Mouse (Mus musculus): ENCODE results near the gene BC055324. TPM values are rescaled to one million over a fixed set of nuclear protein-coding genes. Genes with fewer than 3 reads are reported as not detected.

The BC055324 gene
- total and polyA plus RNA-seq, 2 experiments, result 0.10 to 0.37 TPM

- peaks cover 18% of the 10 kb centered on the region for H3K79me2 ChIP-seq (ENCODE audit: control insufficient read depth, insufficient read depth, low read length)
- peaks cover 21% of the 10 kb centered on the region for H3K36me3 ChIP-seq (ENCODE audit: control insufficient read depth, insufficient read depth, low read length)
- H3K4me3 ChIP-seq (ENCODE audit: insufficient read depth, low read depth, low read length), result peak overlapping the region; percentile 99
- DNase-seq (ENCODE audit: extremely low read depth, low read depth, low spot score), result peak; percentile 61
- TF ChIP-seq CTCF (IDR thresholded peaks at IDR 0.05; ENCODE audit: low read depth, low read length), result no peak
- no peak for TF ChIP-seq POLR2A (IDR thresholded peaks at IDR 0.05; ENCODE audit: extremely low read depth, insufficient read depth, low read length)
- H3K27ac ChIP-seq (replicated peaks; ENCODE audit: insufficient read depth, low read depth, low read length), result peak overlapping the region; percentile 96
- H3K4me1 ChIP-seq (ENCODE audit: control insufficient read depth, insufficient read depth, low read length), result peaks cover 8% of the 10 kb centered on the region
- no peaks in the 10 kb centered on the region for H3K27me3 ChIP-seq (ENCODE audit: control insufficient read depth, insufficient read depth, low read length)
- WGBS, result under 1% methylated on average over 12 of the region's 12 CpGs
- peak overlapping the region; percentile 96 for H3K9ac ChIP-seq (ENCODE audit: low read depth, low read length)
Measured at GRCm38 (mm10) chr1:163930458-163930794, 64.2 kb downstream of the BC055324 start.

- peak; percentile 77 for DNase-seq (ENCODE audit: extremely low read depth, low read depth, low spot score)
- Histone ChIP-seq H3K27ac (replicated peaks; ENCODE audit: insufficient read depth, low read depth, low read length) (peak overlapping the region; percentile 96), H3K9ac (ENCODE audit: low read depth, low read length) (peak overlapping the region; percentile 96), H3K27me3 (ENCODE audit: control insufficient read depth, insufficient read depth, low read length) (no peaks in the 10 kb centered on the region), H3K36me3 (ENCODE audit: control insufficient read depth, insufficient read depth, low read length) (peaks cover 16% of the 10 kb centered on the region), H3K4me1 (ENCODE audit: control insufficient read depth, insufficient read depth, low read length) (peaks cover 8% of the 10 kb centered on the region), H3K79me2 (ENCODE audit: control insufficient read depth, insufficient read depth, low read length) (peaks cover 18% of the 10 kb centered on the region), H3K4me3 (ENCODE audit: insufficient read depth, low read depth, low read length) (peak overlapping the region; percentile 99)
- TF ChIP-seq CTCF (IDR thresholded peaks at IDR 0.05; ENCODE audit: low read depth, low read length), result no peak
- 0 out of 2 replicates have a peak, but pooled peaks have one; percentile 33 for TF ChIP-seq POLR2A (IDR thresholded peaks at IDR 0.05; ENCODE audit: extremely low read depth, insufficient read depth, low read length)
- under 1% methylated on average over 77 of the region's 77 CpGs for WGBS
Measured at GRCm38 (mm10) chr1:163929636-163930457, 64.7 kb downstream of the BC055324 start.

- Histone ChIP-seq H3K36me3 (ENCODE audit: control insufficient read depth, insufficient read depth, low read length) (peaks cover 7% of the 10 kb centered on the region; the same call in 1 of the 2 replicates), H3K9ac (ENCODE audit: low read depth, low read length) (peak within 1 kb of the TSS; percentile 96), H3K79me2 (ENCODE audit: control insufficient read depth, insufficient read depth, low read length) (peaks cover 18% of the 10 kb centered on the region), H3K27me3 (ENCODE audit: control insufficient read depth, insufficient read depth, low read length) (no peaks in the 10 kb centered on the region), H3K27ac (replicated peaks; ENCODE audit: insufficient read depth, low read depth, low read length) (peak within 1 kb of the TSS; percentile 96), H3K4me1 (ENCODE audit: control insufficient read depth, insufficient read depth, low read length) (peaks cover 8% of the 10 kb centered on the region), H3K4me3 (ENCODE audit: insufficient read depth, low read depth, low read length) (peak within 1 kb of the TSS; percentile 99)
- no peak for DNase-seq (ENCODE audit: extremely low read depth, low read depth, low spot score)
- 74% methylated on average over 7 of the region's 7 CpGs for WGBS
- TF ChIP-seq CTCF (IDR thresholded peaks at IDR 0.05; ENCODE audit: low read depth, low read length) (no peak), POLR2A (IDR thresholded peaks at IDR 0.05; ENCODE audit: extremely low read depth, insufficient read depth, low read length) (no peak)
Measured at GRCm38 (mm10) chr1:163928846-163929245, 65.8 kb downstream of the BC055324 start, which contains the start of gene Scyl3. Scyl3 (plus strand) TSS chr1:163929100.

GRCm38 (mm10) chr1:163924093-163924492 lies 70.5 kb downstream of the BC055324 start:
- DNase-seq (ENCODE audit: extremely low read depth, low read depth, low spot score), result no peak
- no peak overlapping the region for H3K27ac ChIP-seq (replicated peaks; ENCODE audit: insufficient read depth, low read depth, low read length)
- H3K27me3 ChIP-seq (ENCODE audit: control insufficient read depth, insufficient read depth, low read length), result no peaks in the 10 kb centered on the region
- no peak overlapping the region for H3K9ac ChIP-seq (ENCODE audit: low read depth, low read length)
- TF ChIP-seq CTCF (IDR thresholded peaks at IDR 0.05; ENCODE audit: low read depth, low read length) (no peak), POLR2A (IDR thresholded peaks at IDR 0.05; ENCODE audit: extremely low read depth, insufficient read depth, low read length) (no peak)
- H3K4me3 ChIP-seq (ENCODE audit: insufficient read depth, low read depth, low read length), result no peak overlapping the region
- 83% methylated on average over 8 of the region's 8 CpGs for WGBS
- H3K79me2 ChIP-seq (ENCODE audit: control insufficient read depth, insufficient read depth, low read length), result no peaks in the 10 kb centered on the region
- no peaks in the 10 kb centered on the region; the same call in 1 of the 2 replicates for H3K4me1 ChIP-seq (ENCODE audit: control insufficient read depth, insufficient read depth, low read length)
- H3K36me3 ChIP-seq (ENCODE audit: control insufficient read depth, insufficient read depth, low read length), result no peaks in the 10 kb centered on the region

- Histone ChIP-seq H3K4me3 (ENCODE audit: insufficient read depth, low read depth, low read length) (no peak overlapping the region), H3K79me2 (ENCODE audit: control insufficient read depth, insufficient read depth, low read length) (no peaks in the 10 kb centered on the region), H3K4me1 (ENCODE audit: control insufficient read depth, insufficient read depth, low read length) (no peaks in the 10 kb centered on the region; the same call in 1 of the 2 replicates), H3K36me3 (ENCODE audit: control insufficient read depth, insufficient read depth, low read length) (no peaks in the 10 kb centered on the region), H3K27ac (replicated peaks; ENCODE audit: insufficient read depth, low read depth, low read length) (no peak overlapping the region), H3K9ac (ENCODE audit: low read depth, low read length) (no peak overlapping the region), H3K27me3 (ENCODE audit: control insufficient read depth, insufficient read depth, low read length) (no peaks in the 10 kb centered on the region)
- TF ChIP-seq POLR2A (IDR thresholded peaks at IDR 0.05; ENCODE audit: extremely low read depth, insufficient read depth, low read length) (no peak), CTCF (IDR thresholded peaks at IDR 0.05; ENCODE audit: low read depth, low read length) (no peak)
- DNase-seq (ENCODE audit: extremely low read depth, low read depth, low spot score), result no peak
- WGBS, result 88% methylated on average over 5 of the region's 5 CpGs
Measured at GRCm38 (mm10) chr1:163917349-163918160, 77.0 kb downstream of the BC055324 start.

Measured in liver, adult 2 months (tissue).